Mouse (Mus musculus): Measurements from ENCODE around the gene Pard3b. TPM values are rescaled to one million over a fixed set of nuclear protein-coding genes. Genes with fewer than 3 reads are reported as not detected.

The Pard3b gene
- polyA plus RNA-seq, 1 experiment from 2014 or later = 10.5 TPM

DNA sequence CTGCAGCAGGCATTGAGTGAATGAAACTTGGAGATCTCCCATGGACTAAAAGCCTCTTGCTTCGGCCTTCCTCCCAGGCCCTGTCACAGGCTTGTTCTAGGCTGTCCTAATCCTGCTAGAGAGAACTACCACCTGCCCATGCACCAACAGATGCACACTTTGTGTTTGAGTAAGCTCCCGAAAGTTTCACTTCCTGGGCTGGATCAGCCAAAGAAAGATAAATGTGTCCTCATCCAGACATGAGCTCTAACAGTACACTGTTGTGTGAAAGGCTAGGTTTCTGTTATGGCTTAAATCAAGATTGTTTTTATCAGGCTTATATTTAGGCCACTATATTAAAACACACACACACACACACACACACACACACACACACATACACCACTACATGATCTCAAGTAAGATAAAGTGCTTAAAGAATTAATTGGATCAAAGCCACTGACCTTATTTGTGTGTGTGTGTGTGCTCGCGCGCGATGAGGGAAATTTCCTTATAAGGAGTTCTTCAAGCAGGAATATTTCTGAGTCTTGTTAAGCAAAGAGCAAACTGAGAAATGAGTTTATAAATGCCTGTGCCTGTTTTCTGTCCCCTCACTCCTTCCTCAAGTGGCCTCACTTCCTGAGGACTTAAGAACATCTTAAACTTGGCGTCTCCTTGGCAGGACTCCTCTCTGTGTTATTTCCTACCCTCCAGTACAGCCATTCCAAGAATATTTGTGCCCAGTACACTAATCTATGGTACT lies 940.6 kb downstream of the Pard3b start:
- Histone ChIP-seq H3K9ac (ENCODE audit: low read depth, low read length) (no peak overlapping the region), H3K4me3 (ENCODE audit: low read depth, low read length) (no peak overlapping the region), H3K36me3 (ENCODE audit: control insufficient read depth, insufficient read depth, low read length) (no peaks in the 10 kb centered on the region), H3K4me2 (no peak overlapping the region), H3K9me3 (replicated peaks; ENCODE audit: control insufficient read depth, low read length) (no peaks in the 10 kb centered on the region), H3K27me3 (ENCODE audit: control insufficient read depth, insufficient read depth, low read length) (no peaks in the 10 kb centered on the region), H3K27ac (ENCODE audit: low read depth, low read length) (no peak overlapping the region), H3K4me1 (ENCODE audit: control insufficient read depth, insufficient read depth, low read length) (peaks cover 2% of the 10 kb centered on the region; the same call in 1 of the 2 replicates)
- WGBS (ENCODE audit: insufficient replicate concordance) = 57% methylated on average over 7 of the region's 7 CpGs
- ATAC-seq (replicated peaks; ENCODE audit: insufficient number of reproducible peaks, low FRiP score, low TSS enrichment) = no peak

DNA sequence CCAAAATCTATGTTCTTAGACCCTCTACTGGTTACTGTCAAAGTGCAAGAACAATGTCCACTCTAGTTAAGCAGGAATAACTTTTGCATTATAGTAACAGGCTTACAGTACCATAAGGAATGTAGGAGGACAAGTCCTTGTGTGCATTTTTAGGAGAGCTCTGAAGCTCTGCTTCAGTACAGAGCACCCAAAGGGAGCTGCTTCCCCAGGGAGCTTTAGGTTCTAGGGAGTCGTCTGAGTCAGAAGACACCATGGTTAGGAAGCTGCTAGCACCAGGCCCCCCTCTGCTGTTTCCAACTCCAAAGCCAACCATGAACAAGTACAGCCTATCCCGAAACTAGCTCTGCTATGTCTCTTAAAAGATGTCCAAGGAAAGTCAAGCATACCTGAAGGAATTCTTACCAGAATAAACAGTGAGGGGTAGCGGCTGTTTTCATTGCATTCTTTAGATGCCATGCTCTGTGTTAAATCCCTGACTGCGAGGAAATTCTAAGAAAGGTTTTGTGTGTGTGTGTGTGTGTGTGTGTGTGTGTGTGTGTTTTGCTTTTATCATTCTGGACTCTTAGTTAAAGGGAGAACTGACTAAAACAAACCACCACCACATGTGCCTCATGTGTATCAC lies 941.8 kb downstream of the Pard3b start:
- no peaks in the 10 kb centered on the region for H3K36me3 ChIP-seq (ENCODE audit: control insufficient read depth, insufficient read depth, low read length)
- 31% methylated on average over 4 of the region's 4 CpGs for WGBS (ENCODE audit: insufficient replicate concordance)
- no peak for ATAC-seq (replicated peaks; ENCODE audit: insufficient number of reproducible peaks, low FRiP score, low TSS enrichment)
- no peak overlapping the region for H3K4me3 ChIP-seq (ENCODE audit: low read depth, low read length)
- H3K27ac ChIP-seq (ENCODE audit: low read depth, low read length) = no peak overlapping the region
- no peak overlapping the region for H3K4me2 ChIP-seq
- no peaks in the 10 kb centered on the region for H3K27me3 ChIP-seq (ENCODE audit: control insufficient read depth, insufficient read depth, low read length)
- peaks cover 2% of the 10 kb centered on the region; the same call in 1 of the 2 replicates for H3K4me1 ChIP-seq (ENCODE audit: control insufficient read depth, insufficient read depth, low read length)
- no peak overlapping the region for H3K9ac ChIP-seq (ENCODE audit: low read depth, low read length)
- no peaks in the 10 kb centered on the region for H3K9me3 ChIP-seq (replicated peaks; ENCODE audit: control insufficient read depth, low read length)

DNA sequence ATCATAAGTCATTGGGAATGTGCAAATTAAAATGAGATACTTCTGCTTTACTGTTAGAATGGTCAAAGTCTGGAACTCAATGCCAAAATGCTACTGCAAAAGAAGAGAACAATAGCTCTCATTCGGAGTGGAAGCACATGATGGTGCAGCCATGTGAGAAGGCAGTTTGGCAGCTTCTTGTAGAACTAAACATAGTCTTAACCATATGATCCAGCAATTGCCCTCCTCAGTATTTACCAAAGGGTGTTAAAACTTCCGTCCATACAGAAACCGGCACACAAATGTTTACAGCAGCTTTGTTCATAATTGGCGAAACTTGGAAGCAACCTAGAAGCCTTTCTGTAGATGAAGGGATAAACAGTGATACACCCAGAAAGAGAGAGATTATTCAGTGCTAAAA lies 943.9 kb downstream of the Pard3b start:
- Histone ChIP-seq H3K9me3 (replicated peaks; ENCODE audit: control insufficient read depth, low read length) (no peaks in the 10 kb centered on the region), H3K4me3 (ENCODE audit: low read depth, low read length) (no peak overlapping the region), H3K4me2 (no peak overlapping the region), H3K27me3 (ENCODE audit: control insufficient read depth, insufficient read depth, low read length) (no peaks in the 10 kb centered on the region), H3K27ac (ENCODE audit: low read depth, low read length) (no peak overlapping the region), H3K36me3 (ENCODE audit: control insufficient read depth, insufficient read depth, low read length) (no peaks in the 10 kb centered on the region), H3K9ac (ENCODE audit: low read depth, low read length) (no peak overlapping the region), H3K4me1 (ENCODE audit: control insufficient read depth, insufficient read depth, low read length) (peaks cover 2% of the 10 kb centered on the region; the same call in 1 of the 2 replicates)
- WGBS (ENCODE audit: insufficient replicate concordance) = 81% methylated on average over 4 of the region's 4 CpGs
- no peak for ATAC-seq (replicated peaks; ENCODE audit: insufficient number of reproducible peaks, low FRiP score, low TSS enrichment)

DNA sequence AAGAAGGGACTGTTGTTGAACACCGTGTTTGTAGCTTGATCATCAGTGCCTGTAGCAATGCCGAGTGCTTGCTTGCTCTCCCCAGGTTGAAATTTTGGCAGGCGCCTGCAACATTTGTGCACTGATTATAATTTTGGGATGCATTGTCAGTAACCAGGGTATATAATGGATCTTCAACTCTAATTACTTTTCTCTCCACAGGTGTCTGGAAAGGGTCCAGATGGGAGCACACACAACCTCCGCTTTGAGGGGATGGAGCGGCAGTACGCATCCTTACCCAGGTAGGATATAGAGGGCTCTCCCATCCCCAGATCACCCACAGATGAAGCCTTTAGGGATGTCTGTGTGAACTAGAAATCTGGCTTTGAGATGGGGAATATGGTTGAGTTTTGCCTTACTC lies 948.9 kb downstream of the Pard3b start:
- no peak overlapping the region for H3K27ac ChIP-seq (ENCODE audit: low read depth, low read length)
- H3K4me2 ChIP-seq = no peak overlapping the region
- H3K9ac ChIP-seq (ENCODE audit: low read depth, low read length) = no peak overlapping the region
- 94% methylated on average over 6 of the region's 6 CpGs for WGBS (ENCODE audit: insufficient replicate concordance)
- H3K4me1 ChIP-seq (ENCODE audit: control insufficient read depth, insufficient read depth, low read length) = peaks cover 11% of the 10 kb centered on the region
- H3K27me3 ChIP-seq (ENCODE audit: control insufficient read depth, insufficient read depth, low read length) = no peaks in the 10 kb centered on the region
- H3K4me3 ChIP-seq (ENCODE audit: low read depth, low read length) = no peak overlapping the region
- no peaks in the 10 kb centered on the region for H3K36me3 ChIP-seq (ENCODE audit: control insufficient read depth, insufficient read depth, low read length)
- H3K9me3 ChIP-seq (replicated peaks; ENCODE audit: control insufficient read depth, low read length) = no peaks in the 10 kb centered on the region
- ATAC-seq (replicated peaks; ENCODE audit: insufficient number of reproducible peaks, low FRiP score, low TSS enrichment) = no peak

DNA sequence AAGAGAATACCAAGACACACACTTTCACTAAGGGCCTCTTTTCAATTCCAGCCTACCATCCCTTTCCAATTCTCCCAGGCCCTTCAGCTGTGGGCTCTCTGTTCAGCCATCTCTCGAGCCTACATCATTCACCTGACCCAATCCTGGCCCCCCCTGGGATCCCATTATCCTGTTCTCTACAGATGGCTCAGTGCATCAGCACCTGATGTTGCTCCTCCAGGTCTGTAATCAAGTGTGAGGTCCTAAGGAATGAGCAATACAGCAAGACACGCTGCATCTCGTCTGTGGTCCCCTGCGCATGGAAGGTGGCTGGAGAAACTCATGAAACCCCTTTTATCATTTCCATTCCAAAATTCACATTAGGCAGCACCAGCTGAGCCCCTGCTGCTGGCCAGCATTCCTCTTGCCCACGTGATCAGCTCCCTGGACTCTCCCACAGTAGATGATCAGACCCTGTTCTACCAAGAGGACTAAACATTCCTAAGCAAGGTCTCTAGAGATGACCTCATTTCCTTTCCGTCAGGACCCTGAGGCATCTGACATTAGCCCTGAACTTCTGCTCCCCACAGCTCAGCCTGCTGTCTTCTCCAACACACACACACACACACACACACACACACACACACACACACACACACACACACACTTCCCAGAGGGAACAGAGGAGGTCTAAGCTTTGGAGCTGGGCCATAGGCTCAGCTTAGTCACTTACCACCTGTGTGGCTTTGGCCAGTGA lies 952.8 kb downstream of the Pard3b start:
- Histone ChIP-seq H3K9ac (ENCODE audit: low read depth, low read length) (no peak overlapping the region), H3K4me2 (no peak overlapping the region), H3K4me1 (ENCODE audit: control insufficient read depth, insufficient read depth, low read length) (peaks cover 11% of the 10 kb centered on the region), H3K9me3 (replicated peaks; ENCODE audit: control insufficient read depth, low read length) (no peaks in the 10 kb centered on the region), H3K27ac (ENCODE audit: low read depth, low read length) (no peak overlapping the region), H3K27me3 (ENCODE audit: control insufficient read depth, insufficient read depth, low read length) (no peaks in the 10 kb centered on the region), H3K4me3 (ENCODE audit: low read depth, low read length) (no peak overlapping the region), H3K36me3 (ENCODE audit: control insufficient read depth, insufficient read depth, low read length) (no peaks in the 10 kb centered on the region)
- peak; percentile 35; the same call in 1 of the 2 replicates for ATAC-seq (replicated peaks; ENCODE audit: insufficient number of reproducible peaks, low FRiP score, low TSS enrichment)
- 45% methylated on average over 6 of the region's 6 CpGs for WGBS (ENCODE audit: insufficient replicate concordance)

DNA sequence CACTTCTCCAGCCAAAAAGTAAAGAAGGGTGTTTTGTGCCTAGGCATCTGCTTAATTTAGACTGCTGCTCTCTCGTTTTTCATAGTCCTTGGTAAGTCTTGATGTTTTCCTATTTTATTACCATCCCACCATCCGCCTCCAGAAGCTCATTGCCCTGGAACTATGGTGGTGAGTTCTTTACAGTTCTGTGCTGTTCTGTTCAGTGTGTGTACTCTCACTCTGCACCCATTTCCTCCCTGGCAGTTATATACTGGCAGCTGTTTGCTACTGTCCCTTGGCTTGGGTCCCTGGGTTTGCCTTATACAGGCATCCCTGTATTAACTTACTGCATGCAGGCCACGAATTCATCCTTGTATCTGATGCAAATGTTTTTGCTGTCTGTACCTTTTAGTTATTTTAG lies 956.8 kb downstream of the Pard3b start:
- ATAC-seq (replicated peaks; ENCODE audit: insufficient number of reproducible peaks, low FRiP score, low TSS enrichment) = no peak
- WGBS (ENCODE audit: insufficient replicate concordance) = 67% methylated on average over 3 of the region's 3 CpGs
- no peaks in the 10 kb centered on the region for H3K9me3 ChIP-seq (replicated peaks; ENCODE audit: control insufficient read depth, low read length)

DNA sequence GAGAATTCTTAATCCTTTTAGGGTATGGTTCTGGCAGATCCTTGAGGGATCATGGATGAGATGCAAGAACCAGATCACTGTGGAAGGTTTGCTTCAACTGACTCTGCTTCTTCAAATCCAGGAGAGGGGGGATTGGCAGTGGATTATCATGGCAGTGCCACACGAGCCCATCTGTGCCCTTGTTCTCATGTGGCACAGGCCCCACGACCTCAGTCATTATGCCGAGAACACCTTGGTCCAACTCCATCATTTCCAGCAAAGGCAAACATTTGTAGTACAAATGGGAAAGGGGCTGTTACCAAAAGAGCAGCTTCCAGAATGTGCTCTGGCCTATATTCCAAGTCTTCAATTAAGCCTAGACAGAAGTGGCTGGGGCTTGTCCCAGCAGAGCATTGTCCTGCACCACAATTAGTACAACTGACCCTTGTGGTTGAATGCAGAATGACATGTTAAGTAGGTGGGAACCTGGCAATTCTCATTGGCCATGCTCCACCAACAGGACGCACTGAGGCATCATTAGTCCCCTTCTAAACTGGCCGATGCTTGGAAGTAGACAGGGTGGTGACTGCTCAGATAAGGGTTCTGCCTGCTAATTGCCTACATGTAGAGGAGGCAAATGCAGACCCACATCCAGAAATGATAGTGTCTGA lies 959.3 kb downstream of the Pard3b start:
- no peaks in the 10 kb centered on the region for H3K27me3 ChIP-seq (ENCODE audit: control insufficient read depth, insufficient read depth, low read length)
- H3K4me2 ChIP-seq = no peak overlapping the region
- 58% methylated on average over 5 of the region's 5 CpGs for WGBS (ENCODE audit: insufficient replicate concordance)
- H3K9me3 ChIP-seq (replicated peaks; ENCODE audit: control insufficient read depth, low read length) = no peaks in the 10 kb centered on the region
- no peaks in the 10 kb centered on the region for H3K4me1 ChIP-seq (ENCODE audit: control insufficient read depth, insufficient read depth, low read length)
- no peaks in the 10 kb centered on the region for H3K36me3 ChIP-seq (ENCODE audit: control insufficient read depth, insufficient read depth, low read length)
- no peak overlapping the region for H3K4me3 ChIP-seq (ENCODE audit: low read depth, low read length)
- no peak overlapping the region for H3K9ac ChIP-seq (ENCODE audit: low read depth, low read length)
- no peak for ATAC-seq (replicated peaks; ENCODE audit: insufficient number of reproducible peaks, low FRiP score, low TSS enrichment)
- H3K27ac ChIP-seq (ENCODE audit: low read depth, low read length) = no peak overlapping the region

More for the DNA sequence above, 956.8 kb downstream of the Pard3b start:
- Histone ChIP-seq H3K4me2 (no peak overlapping the region), H3K36me3 (ENCODE audit: control insufficient read depth, insufficient read depth, low read length) (no peaks in the 10 kb centered on the region), H3K4me3 (ENCODE audit: low read depth, low read length) (no peak overlapping the region), H3K27ac (ENCODE audit: low read depth, low read length) (no peak overlapping the region), H3K4me1 (ENCODE audit: control insufficient read depth, insufficient read depth, low read length) (peaks cover 11% of the 10 kb centered on the region), H3K27me3 (ENCODE audit: control insufficient read depth, insufficient read depth, low read length) (no peaks in the 10 kb centered on the region), H3K9ac (ENCODE audit: low read depth, low read length) (no peak overlapping the region)

DNA sequence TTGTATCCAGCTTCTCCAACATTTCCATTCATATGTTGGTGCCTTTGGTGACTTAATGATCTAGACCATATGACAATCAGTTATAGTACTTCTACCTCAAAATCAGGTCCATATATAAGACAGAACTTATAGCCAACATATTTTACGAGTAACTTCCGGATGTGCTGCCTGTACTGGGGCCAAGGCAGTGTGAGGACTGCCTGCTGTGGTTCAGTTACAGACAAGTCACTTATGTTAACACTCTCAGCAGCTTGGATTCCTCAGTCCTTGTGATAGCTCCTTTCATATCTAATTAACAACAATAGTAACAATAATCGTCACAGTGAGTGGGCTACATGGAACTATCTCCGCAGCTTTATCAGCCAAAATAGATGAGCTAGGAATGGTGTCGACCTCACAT lies 959.9 kb downstream of the Pard3b start:
- 59% methylated on average over 5 of the region's 5 CpGs for WGBS (ENCODE audit: insufficient replicate concordance)
- ATAC-seq (replicated peaks; ENCODE audit: insufficient number of reproducible peaks, low FRiP score, low TSS enrichment) = no peak
- no peak overlapping the region for H3K27ac ChIP-seq (ENCODE audit: low read depth, low read length)
- H3K4me1 ChIP-seq (ENCODE audit: control insufficient read depth, insufficient read depth, low read length) = no peaks in the 10 kb centered on the region
- H3K4me3 ChIP-seq (ENCODE audit: low read depth, low read length) = no peak overlapping the region
- no peaks in the 10 kb centered on the region for H3K27me3 ChIP-seq (ENCODE audit: control insufficient read depth, insufficient read depth, low read length)
- H3K9ac ChIP-seq (ENCODE audit: low read depth, low read length) = no peak overlapping the region
- no peaks in the 10 kb centered on the region for H3K9me3 ChIP-seq (replicated peaks; ENCODE audit: control insufficient read depth, low read length)
- no peak overlapping the region for H3K4me2 ChIP-seq
- no peaks in the 10 kb centered on the region for H3K36me3 ChIP-seq (ENCODE audit: control insufficient read depth, insufficient read depth, low read length)
